Mouse (Mus musculus) CH12.LX (cell line): ENCODE measurements at regions not wholly inside any gene's neighbourhood (a gene's known extent, or its start where the extent isn't known, plus 50 kb on each side); places are given as distances from the start of the nearest gene placed in this dataset.

Experiments
- DNase-seq: peaks from one replicate; pipeline ENCODE4 v3.0.0-alpha.2; 2013; ENCODE audit errors: extremely low read depth
- H3K27ac ChIP-seq: 2 replicates; pipeline ENCODE4 v1.5.1; 2012; ENCODE audit warnings: low read depth, mild to moderate bottlenecking, control low read depth, moderate library complexity; ENCODE audit not compliant: insufficient read depth
- H3K27me3 ChIP-seq: replicated peaks from 2 replicates; pipeline ENCODE3; 2012; ENCODE audit warnings: inconsistent platforms
- H3K36me3 ChIP-seq, 2 experiments: replicated peaks in 1 of 2; 2 replicates each; pipeline versions ENCODE3 to v1.6.1; 2012; ENCODE audit warnings: inconsistent platforms in 1 of 2, low read length in 1 of 2, mild to moderate bottlenecking in 1 of 2, mixed read lengths in 1 of 2, moderate library complexity in 1 of 2; ENCODE audit not compliant: control insufficient read depth in 1 of 2, insufficient read depth in 1 of 2
- H3K4me1 ChIP-seq, 2 experiments: 2 replicates each; pipeline ENCODE4 v1.6.1; 2012; ENCODE audit warnings: inconsistent platforms in 1 of 2, moderate library complexity in 1 of 2; ENCODE audit not compliant: insufficient read depth in 2 of 2, control insufficient read depth in 1 of 2
- H3K4me2 ChIP-seq: 2 replicates; pipeline ENCODE4 v1.6.1; 2012; ENCODE audit warnings: low read depth, mild to moderate bottlenecking, control low read depth; ENCODE audit not compliant: poor library complexity, insufficient read depth, severe bottlenecking
- H3K4me3 ChIP-seq, 3 experiments: fragments of 150-350 bp in 1 of 3; sonication (generic) in 1 of 3; replicated peaks in 1 of 3; 2 replicates each; pipeline versions ENCODE3 to v1.5.1; 2011 to 2012; ENCODE audit warnings: low read depth in 2 of 3, low read length in 2 of 3, mild to moderate bottlenecking in 2 of 3, moderate library complexity in 2 of 3, control low read depth in 1 of 3, improper control_type of control experiment in 1 of 3, inconsistent platforms in 1 of 3, mixed read lengths in 1 of 3; ENCODE audit not compliant: poor library complexity in 1 of 3
- H3K79me2 ChIP-seq: replicated peaks from 2 replicates; pipeline ENCODE4 v1.6.1; 2012; ENCODE audit warnings: mild to moderate bottlenecking, moderate library complexity; ENCODE audit not compliant: control insufficient read depth, poor library complexity, insufficient read depth, severe bottlenecking; ENCODE audit errors: extremely low read depth
- H3K9ac ChIP-seq: 2 replicates; pipeline ENCODE4 v1.6.1; 2012; ENCODE audit warnings: low read depth, mild to moderate bottlenecking, control low read depth, moderate library complexity; ENCODE audit not compliant: insufficient read depth
- H3K9me3 ChIP-seq: replicated peaks from 2 replicates; pipeline ENCODE3; 2012; ENCODE audit warnings: low read length, inconsistent platforms, mixed read lengths
- CHD2 ChIP-seq: IDR thresholded peaks from 2 replicates; pipeline ENCODE4 v1.6.1; 2011; ENCODE audit warnings: low read length, improper control_type of control experiment
- CTCF ChIP-seq, 2 experiments: IDR thresholded peaks in 1 of 2; conservative IDR thresholded peaks in 1 of 2; 2 replicates each; pipeline ENCODE4 v1.5.1; 2011 to 2012; ENCODE audit warnings: low read depth in 2 of 2, low read length in 2 of 2, improper control_type of control experiment in 1 of 2, inconsistent platforms in 1 of 2, mild to moderate bottlenecking in 1 of 2, moderate library complexity in 1 of 2
- E2F4 ChIP-seq: IDR thresholded peaks from 2 replicates; pipeline ENCODE4 v1.6.1; 2011; ENCODE audit warnings: low read depth, low read length, improper control_type of control experiment; ENCODE audit not compliant: insufficient replicate concordance
- EP300 ChIP-seq: IDR thresholded peaks from 2 replicates; pipeline ENCODE4 v1.6.1; 2011; ENCODE audit warnings: low read length, improper control_type of control experiment
- ETS1 ChIP-seq: conservative IDR thresholded peaks from 2 replicates; pipeline ENCODE4 v1.6.1; 2012; ENCODE audit warnings: low read depth, mild to moderate bottlenecking, inconsistent platforms, low read length, improper control_type of control experiment, moderate library complexity
- HCFC1 ChIP-seq: IDR thresholded peaks from 2 replicates; pipeline ENCODE4 v1.6.1; 2012; ENCODE audit warnings: low read depth, mild to moderate bottlenecking, inconsistent platforms, low read length, improper control_type of control experiment
- IRF4 ChIP-seq: IDR thresholded peaks from 2 replicates; pipeline ENCODE4 v1.6.1; 2014; ENCODE audit warnings: low read depth, mild to moderate bottlenecking, inconsistent platforms, low read length, improper control_type of control experiment
- KAT2A ChIP-seq: IDR thresholded peaks from 2 replicates; pipeline ENCODE4 v1.6.1; 2012; ENCODE audit warnings: low read length, improper control_type of control experiment, inconsistent platforms; ENCODE audit not compliant: insufficient replicate concordance
- MAFK ChIP-seq: IDR thresholded peaks from 2 replicates; pipeline ENCODE4 v1.6.1; 2011; ENCODE audit warnings: low read length, improper control_type of control experiment; ENCODE audit not compliant: insufficient replicate concordance
- MAZ ChIP-seq: IDR thresholded peaks from 2 replicates; pipeline ENCODE4 v1.6.1; 2012; ENCODE audit warnings: low read depth, mild to moderate bottlenecking, inconsistent platforms, low read length, improper control_type of control experiment, moderate library complexity
- MEF2A ChIP-seq: IDR thresholded peaks from 2 replicates; pipeline ENCODE4 v1.6.1; 2014; ENCODE audit warnings: low read depth, mild to moderate bottlenecking, inconsistent platforms, low read length, improper control_type of control experiment, borderline replicate concordance
- MYC ChIP-seq: IDR thresholded peaks from 2 replicates; pipeline ENCODE4 v1.6.1; 2011; ENCODE audit warnings: low read depth, mild to moderate bottlenecking, improper control_type of control experiment, low read length
- NRF1 ChIP-seq: IDR thresholded peaks from 2 replicates; pipeline ENCODE4 v1.6.1; 2014; ENCODE audit warnings: low read depth, mild to moderate bottlenecking, inconsistent platforms, low read length, improper control_type of control experiment, moderate library complexity
- RAD21 ChIP-seq: IDR thresholded peaks from 2 replicates; pipeline ENCODE4 v1.6.1; 2011; ENCODE audit warnings: low read depth, mild to moderate bottlenecking, low read length, improper control_type of control experiment, moderate library complexity
- RCOR1 ChIP-seq: conservative IDR thresholded peaks from 2 replicates; pipeline ENCODE4 v1.6.1; 2012; ENCODE audit warnings: low read depth, mild to moderate bottlenecking, inconsistent platforms, low read length, improper control_type of control experiment
- SMC3 ChIP-seq: IDR thresholded peaks from 2 replicates; pipeline ENCODE4 v1.6.1; 2011; ENCODE audit warnings: low read depth, low read length, improper control_type of control experiment
- TCF12 ChIP-seq: IDR thresholded peaks from 2 replicates; pipeline ENCODE4 v1.6.1; 2014; ENCODE audit warnings: low read depth, mild to moderate bottlenecking, inconsistent platforms, low read length, improper control_type of control experiment
- ZMIZ1 ChIP-seq: IDR thresholded peaks from 2 replicates; pipeline ENCODE4 v1.6.1; 2012; ENCODE audit warnings: low read depth, mild to moderate bottlenecking, inconsistent platforms, low read length, improper control_type of control experiment
- ZNF384 ChIP-seq: IDR thresholded peaks from 2 replicates; pipeline ENCODE4 v1.6.1; 2012; ENCODE audit warnings: low read depth, low read length, improper control_type of control experiment, inconsistent platforms
- dilution Hi-C: fragments of 300-500 bp; cut with MboI; formaldehyde crosslinking; loops from 2 replicates; pipeline ENCODE4 v1.14.3; 2020; ENCODE audit warnings: low sequenced_read_pairs; ENCODE audit not compliant: extremely low pct_unique_long_range_greater_than_20kb, extremely low pct_ligation_motif_present
- in situ Hi-C: fragments of 300-500 bp; cut with MboI; formaldehyde crosslinking; loops from 3 replicates; pipeline ENCODE4 v1.14.3; 2019; ENCODE audit warnings: low sequenced_read_pairs, low pct_ligation_motif_present, low pct_unique_long_range_greater_than_20kb, mixed read lengths

- no peaks in the 10 kb centered on the region for H3K27me3 ChIP-seq
- no peaks in the 10 kb centered on the region for H3K9me3 ChIP-seq
- peak; percentile 86 for DNase-seq
- peak overlapping the region; percentile 78 for H3K4me2 ChIP-seq
- peaks cover 4 to 50% of the 10 kb centered on the region in 2 experiments; a peak in 3 of 4 replicates for H3K4me1 ChIP-seq
- no peak overlapping the region for H3K9ac ChIP-seq
- no peak overlapping the region for H3K27ac ChIP-seq
- TF ChIP-seq RAD21 = peak; percentile 94
- TF ChIP-seq ZMIZ1 = no peak
- TF ChIP-seq IRF4 = peak; percentile 98
- peak; percentile 97 for TF ChIP-seq EP300
- TF ChIP-seq NRF1 = no peak
- TF ChIP-seq RCOR1 = peak; percentile 62; the same call in 1 of the 2 replicates
- TF ChIP-seq ETS1 = peak; percentile 64
- TF ChIP-seq MEF2A = peak; percentile 67
- peak; percentile 95 for TF ChIP-seq TCF12
- no peak for TF ChIP-seq MYC
- TF ChIP-seq MAFK = no peak
- no peak for TF ChIP-seq E2F4
- no peak for TF ChIP-seq KAT2A
- TF ChIP-seq HCFC1 = no peak
- TF ChIP-seq MAZ = 0 out of 2 replicates have a peak, but pooled peaks have one; percentile 60
- no peak for TF ChIP-seq ZNF384
- TF ChIP-seq SMC3 = peak; percentile 75
- peak; percentile 42; the same call in 1 of the 2 replicates for TF ChIP-seq CHD2
- TF ChIP-seq CTCF (conservative IDR thresholded peaks at IDR 0.05 in 1 of 2, IDR thresholded peaks at IDR 0.05 in 1 of 2; ENCODE audit: low read depth in 2 of 2, low read length in 2 of 2) = peak; percentile 71 to 91
- H3K36me3 ChIP-seq = no peaks in the 10 kb centered on the region
- dilution Hi-C loops = no loop called here
- in situ Hi-C loops = loop anchor here (25.0 kb wide), 1 partner anchor 800 kb away; no protein-coding TSS in a partner anchor
- no peak overlapping the region for H3K4me3 ChIP-seq
- no peaks in the 10 kb centered on the region for H3K79me2 ChIP-seq
These were observed 61.7 kb upstream of the Csf3r start for GRCm38 (mm10) chr4:125962677-125963076.
